Mouse (Mus musculus): ENCODE results near the gene Slc3a2. TPM values are rescaled to one million over a fixed set of nuclear protein-coding genes. Genes with fewer than 3 reads are reported as not detected.

The Slc3a2 gene
- total and polyA plus RNA-seq, 2 experiments from 2014 or later: 38.3 to 40.9 TPM

- 81% methylated on average over 3 of the region's 3 CpGs for WGBS
- no peak overlapping the region for H3K9ac ChIP-seq (replicated peaks; ENCODE audit: low read depth, low read length)
- H3K9me3 ChIP-seq (replicated peaks; ENCODE audit: control insufficient read depth, low read length): no peaks in the 10 kb centered on the region
- no peaks in the 10 kb centered on the region for H3K4me1 ChIP-seq (ENCODE audit: control insufficient read depth, insufficient read depth)
- H3K27ac ChIP-seq (ENCODE audit: low read depth): no peak overlapping the region
- peaks cover 12% of the 10 kb centered on the region; the same call in 1 of the 2 replicates for H3K27me3 ChIP-seq (ENCODE audit: control insufficient read depth, insufficient read depth, low read length)
- ATAC-seq (ENCODE audit: insufficient read depth, low read depth): no peak
- DNase-seq (ENCODE audit: low spot score): no peak
- TF ChIP-seq CTCF (IDR thresholded peaks at IDR 0.05; ENCODE audit: low read depth): no peak
- TF ChIP-seq EP300 (IDR thresholded peaks at IDR 0.05; ENCODE audit: low read depth): no peak
- H3K4me2 ChIP-seq (ENCODE audit: low read depth, low read length): no peak overlapping the region
- H3K36me3 ChIP-seq (replicated peaks; ENCODE audit: control insufficient read depth, insufficient read depth, low read length): no peaks in the 10 kb centered on the region
- H3K4me3 ChIP-seq (ENCODE audit: low read depth, low read length): no peak overlapping the region
Measured at GRCm38 (mm10) chr19:8664859-8665258, 58.3 kb downstream of the Slc3a2 start.

GRCm38 (mm10) chr19:8663911-8664421, 59.2 kb downstream of the Slc3a2 start:
- 38% methylated on average over 9 of the region's 10 CpGs for WGBS
- no peak overlapping the region for H3K27ac ChIP-seq (ENCODE audit: low read depth)
- peaks cover 12% of the 10 kb centered on the region; the same call in 1 of the 2 replicates for H3K27me3 ChIP-seq (ENCODE audit: control insufficient read depth, insufficient read depth, low read length)
- H3K9ac ChIP-seq (replicated peaks; ENCODE audit: low read depth, low read length): no peak overlapping the region
- DNase-seq (ENCODE audit: low spot score) (no peak), ATAC-seq (ENCODE audit: insufficient read depth, low read depth) (no peak)
- H3K9me3 ChIP-seq (replicated peaks; ENCODE audit: control insufficient read depth, low read length): no peaks in the 10 kb centered on the region
- H3K36me3 ChIP-seq (replicated peaks; ENCODE audit: control insufficient read depth, insufficient read depth, low read length): no peaks in the 10 kb centered on the region
- no peak overlapping the region for H3K4me3 ChIP-seq (ENCODE audit: low read depth, low read length)
- H3K4me2 ChIP-seq (ENCODE audit: low read depth, low read length): no peak overlapping the region
- TF ChIP-seq EP300 (IDR thresholded peaks at IDR 0.05; ENCODE audit: low read depth) (no peak), CTCF (IDR thresholded peaks at IDR 0.05; ENCODE audit: low read depth) (no peak)
- no peaks in the 10 kb centered on the region for H3K4me1 ChIP-seq (ENCODE audit: control insufficient read depth, insufficient read depth)

GRCm38 (mm10) chr19:8663360-8663839, 59.8 kb downstream of the Slc3a2 start, which contains the start of gene Chrm1:
TSS of gene Chrm1 (plus strand) at chr19:8663789.
- TF ChIP-seq CTCF (IDR thresholded peaks at IDR 0.05; ENCODE audit: low read depth) (no peak), EP300 (IDR thresholded peaks at IDR 0.05; ENCODE audit: low read depth) (no peak)
- Histone ChIP-seq H3K4me2 (ENCODE audit: low read depth, low read length) (peak within 1 kb of the TSS; percentile 85; the same call in 1 of the 2 replicates), H3K4me3 (ENCODE audit: low read depth, low read length) (no peak within 1 kb of the TSS), H3K4me1 (ENCODE audit: control insufficient read depth, insufficient read depth) (no peaks in the 10 kb centered on the region), H3K27ac (ENCODE audit: low read depth) (no peak within 1 kb of the TSS), H3K9me3 (replicated peaks; ENCODE audit: control insufficient read depth, low read length) (no peaks in the 10 kb centered on the region), H3K27me3 (ENCODE audit: control insufficient read depth, insufficient read depth, low read length) (peaks cover 12% of the 10 kb centered on the region; the same call in 1 of the 2 replicates), H3K9ac (replicated peaks; ENCODE audit: low read depth, low read length) (no peak within 1 kb of the TSS), H3K36me3 (replicated peaks; ENCODE audit: control insufficient read depth, insufficient read depth, low read length) (no peaks in the 10 kb centered on the region)
- WGBS: 61% methylated on average over 9 of the region's 9 CpGs
- ATAC-seq (ENCODE audit: insufficient read depth, low read depth) (no peak), DNase-seq (ENCODE audit: low spot score) (no peak)

- 4% methylated on average over 11 of the region's 11 CpGs for WGBS
- Histone ChIP-seq H3K36me3 (replicated peaks; ENCODE audit: control insufficient read depth, insufficient read depth, low read length) (no peaks in the 10 kb centered on the region), H3K27ac (ENCODE audit: low read depth) (no peak overlapping the region), H3K4me1 (ENCODE audit: control insufficient read depth, insufficient read depth) (no peaks in the 10 kb centered on the region), H3K27me3 (ENCODE audit: control insufficient read depth, insufficient read depth, low read length) (peaks cover 12% of the 10 kb centered on the region; the same call in 1 of the 2 replicates), H3K4me2 (ENCODE audit: low read depth, low read length) (peak overlapping the region; percentile 85), H3K9ac (replicated peaks; ENCODE audit: low read depth, low read length) (no peak overlapping the region), H3K9me3 (replicated peaks; ENCODE audit: control insufficient read depth, low read length) (no peaks in the 10 kb centered on the region), H3K4me3 (ENCODE audit: low read depth, low read length) (peak overlapping the region; percentile 47)
- peak; percentile 16 for DNase-seq (ENCODE audit: low spot score)
- ATAC-seq (ENCODE audit: insufficient read depth, low read depth): peak; percentile 59; the same call in 1 of the 2 replicates
- no peak for TF ChIP-seq EP300 (IDR thresholded peaks at IDR 0.05; ENCODE audit: low read depth)
- TF ChIP-seq CTCF (IDR thresholded peaks at IDR 0.05; ENCODE audit: low read depth): peak; percentile 58
Measured at GRCm38 (mm10) chr19:8662337-8662736, 60.8 kb downstream of the Slc3a2 start.

GRCm38 (mm10) chr19:8661821-8662307, 61.3 kb downstream of the Slc3a2 start:
- no peak overlapping the region for H3K27ac ChIP-seq (ENCODE audit: low read depth)
- H3K4me3 ChIP-seq (ENCODE audit: low read depth, low read length): peak overlapping the region; percentile 47
- H3K4me2 ChIP-seq (ENCODE audit: low read depth, low read length): peak overlapping the region; percentile 85
- peak; percentile 43; the same call in 1 of the 2 replicates for ATAC-seq (ENCODE audit: insufficient read depth, low read depth)
- under 1% methylated on average over 35 of the region's 35 CpGs for WGBS
- H3K36me3 ChIP-seq (replicated peaks; ENCODE audit: control insufficient read depth, insufficient read depth, low read length): no peaks in the 10 kb centered on the region
- H3K9ac ChIP-seq (replicated peaks; ENCODE audit: low read depth, low read length): no peak overlapping the region; the same call in 1 of the 2 replicates
- H3K9me3 ChIP-seq (replicated peaks; ENCODE audit: control insufficient read depth, low read length): no peaks in the 10 kb centered on the region
- peaks cover 12% of the 10 kb centered on the region; the same call in 1 of the 2 replicates for H3K27me3 ChIP-seq (ENCODE audit: control insufficient read depth, insufficient read depth, low read length)
- TF ChIP-seq EP300 (IDR thresholded peaks at IDR 0.05; ENCODE audit: low read depth) (no peak), CTCF (IDR thresholded peaks at IDR 0.05; ENCODE audit: low read depth) (no peak)
- no peaks in the 10 kb centered on the region for H3K4me1 ChIP-seq (ENCODE audit: control insufficient read depth, insufficient read depth)
- DNase-seq (ENCODE audit: low spot score): no peak

Small RNA genes within 50 kb of the gene (microRNA-seq; reads per million reads assigned to microRNA genes)
- not detected for gene Mir6992

Other genes starting within 250 kb of the Slc3a2 start
Only the 30 nearest of the 32 such genes appear.
- not detected in 2 replicates for gene Slc22a8, start 132.1 kb downstream of the Slc3a2 start, total RNA-seq (2014; rRNA removed; ENCODE audit: low replicate concordance)
- 0.05 and 0.18 TPM in 2 replicates for gene Slc22a8, start 132.1 kb downstream of the Slc3a2 start, polyA plus RNA-seq (2015; fragmentation: Nextera tagmentation; extraction: Ambion mirVana)
- 0.04 TPM in 1 of 2 replicates, not detected in the other for gene Slc22a6, start 105.3 kb downstream of the Slc3a2 start, total RNA-seq (2014; rRNA removed; ENCODE audit: low replicate concordance)
- not detected in 2 replicates for gene Slc22a6, start 105.3 kb downstream of the Slc3a2 start, polyA plus RNA-seq (2015; fragmentation: Nextera tagmentation; extraction: Ambion mirVana)
- gene Chrm1, start 59.6 kb downstream of the Slc3a2 start, total RNA-seq (2014; rRNA removed; ENCODE audit: low replicate concordance): not detected in 2 replicates
- 0.05 TPM in 1 of 2 replicates, not detected in the other for gene Chrm1, start 59.6 kb downstream of the Slc3a2 start, polyA plus RNA-seq (2015; fragmentation: Nextera tagmentation; extraction: Ambion mirVana)
- gene Wdr74, start 12.5 kb upstream of the Slc3a2 start, total RNA-seq (2014; rRNA removed; ENCODE audit: low replicate concordance): 40.8 and 45.8 TPM in 2 replicates
- gene Wdr74, start 12.5 kb upstream of the Slc3a2 start, polyA plus RNA-seq (2015; fragmentation: Nextera tagmentation; extraction: Ambion mirVana): 35.4 and 36.6 TPM in 2 replicates
- gene 1700092M07Rik, start 17.3 kb upstream of the Slc3a2 start, total RNA-seq (2014; rRNA removed; ENCODE audit: low replicate concordance): not detected in 2 replicates
- 0.38 TPM in 1 of 2 replicates, not detected in the other for gene 1700092M07Rik, start 17.3 kb upstream of the Slc3a2 start, polyA plus RNA-seq (2015; fragmentation: Nextera tagmentation; extraction: Ambion mirVana)
- gene Stx5a, start 18.0 kb upstream of the Slc3a2 start, total RNA-seq (2014; rRNA removed; ENCODE audit: low replicate concordance): 104 and 105 TPM in 2 replicates
- 57.0 and 63.6 TPM in 2 replicates for gene Stx5a, start 18.0 kb upstream of the Slc3a2 start, polyA plus RNA-seq (2015; fragmentation: Nextera tagmentation; extraction: Ambion mirVana)
- 42.3 and 46.8 TPM in 2 replicates for gene Nxf1, start 33.7 kb upstream of the Slc3a2 start, total RNA-seq (2014; rRNA removed; ENCODE audit: low replicate concordance)
- gene Nxf1, start 33.7 kb upstream of the Slc3a2 start, polyA plus RNA-seq (2015; fragmentation: Nextera tagmentation; extraction: Ambion mirVana): 54.8 and 59.2 TPM in 2 replicates
- gene Tmem223, start 47.6 kb upstream of the Slc3a2 start, total RNA-seq (2014; rRNA removed; ENCODE audit: low replicate concordance): 283 and 306 TPM in 2 replicates
- 214 and 228 TPM in 2 replicates for gene Tmem223, start 47.6 kb upstream of the Slc3a2 start, polyA plus RNA-seq (2015; fragmentation: Nextera tagmentation; extraction: Ambion mirVana)
- gene Tmem179b, start 51.1 kb upstream of the Slc3a2 start, total RNA-seq (2014; rRNA removed; ENCODE audit: low replicate concordance): 38.6 and 83.7 TPM in 2 replicates
- gene Tmem179b, start 51.1 kb upstream of the Slc3a2 start, polyA plus RNA-seq (2015; fragmentation: Nextera tagmentation; extraction: Ambion mirVana): 46.7 and 49.1 TPM in 2 replicates
- 11.7 and 14.9 TPM in 2 replicates for gene Taf6l, start 63.0 kb upstream of the Slc3a2 start, total RNA-seq (2014; rRNA removed; ENCODE audit: low replicate concordance)
- 12.8 and 14.5 TPM in 2 replicates for gene Taf6l, start 63.0 kb upstream of the Slc3a2 start, polyA plus RNA-seq (2015; fragmentation: Nextera tagmentation; extraction: Ambion mirVana)
- 47.7 and 59.8 TPM in 2 replicates for gene Polr2g, start 75.2 kb upstream of the Slc3a2 start, total RNA-seq (2014; rRNA removed; ENCODE audit: low replicate concordance)
- 143 and 144 TPM in 2 replicates for gene Polr2g, start 75.2 kb upstream of the Slc3a2 start, polyA plus RNA-seq (2015; fragmentation: Nextera tagmentation; extraction: Ambion mirVana)
- 1.5 and 1.6 TPM in 2 replicates for gene Zbtb3, start 79.2 kb upstream of the Slc3a2 start, total RNA-seq (2014; rRNA removed; ENCODE audit: low replicate concordance)
- 2.7 and 3.1 TPM in 2 replicates for gene Zbtb3, start 79.2 kb upstream of the Slc3a2 start, polyA plus RNA-seq (2015; fragmentation: Nextera tagmentation; extraction: Ambion mirVana)
- 20.0 and 27.2 TPM in 2 replicates for gene Ttc9c, start 96.0 kb upstream of the Slc3a2 start, total RNA-seq (2014; rRNA removed; ENCODE audit: low replicate concordance)
- 21.1 and 21.4 TPM in 2 replicates for gene Ttc9c, start 96.0 kb upstream of the Slc3a2 start, polyA plus RNA-seq (2015; fragmentation: Nextera tagmentation; extraction: Ambion mirVana)
- 7.1 and 12.6 TPM in 2 replicates for gene Hnrnpul2, start 96.6 kb upstream of the Slc3a2 start, total RNA-seq (2014; rRNA removed; ENCODE audit: low replicate concordance)
- 2.5 and 2.6 TPM in 2 replicates for gene Hnrnpul2, start 96.6 kb upstream of the Slc3a2 start, polyA plus RNA-seq (2015; fragmentation: Nextera tagmentation; extraction: Ambion mirVana)
- 7.0 TPM in 1 of 2 replicates, not detected in the other for gene AC129217.1, start 106.4 kb upstream of the Slc3a2 start, total RNA-seq (2014; rRNA removed; ENCODE audit: low replicate concordance)
- not detected in 2 replicates for gene AC129217.1, start 106.4 kb upstream of the Slc3a2 start, polyA plus RNA-seq (2015; fragmentation: Nextera tagmentation; extraction: Ambion mirVana)
- 34.7 and 54.2 TPM in 2 replicates for gene Bscl2, start 114.1 kb upstream of the Slc3a2 start, total RNA-seq (2014; rRNA removed; ENCODE audit: low replicate concordance)
- 32.1 and 33.3 TPM in 2 replicates for gene Bscl2, start 114.1 kb upstream of the Slc3a2 start, polyA plus RNA-seq (2015; fragmentation: Nextera tagmentation; extraction: Ambion mirVana)
- not detected in 2 replicates for gene Gng3, start 115.8 kb upstream of the Slc3a2 start, total RNA-seq (2014; rRNA removed; ENCODE audit: low replicate concordance)
- gene Gng3, start 115.8 kb upstream of the Slc3a2 start, polyA plus RNA-seq (2015; fragmentation: Nextera tagmentation; extraction: Ambion mirVana): 0.29 and 0.48 TPM in 2 replicates
- gene Lrrn4cl, start 127.4 kb upstream of the Slc3a2 start, total RNA-seq (2014; rRNA removed; ENCODE audit: low replicate concordance): 5.8 and 8.4 TPM in 2 replicates
- 1.5 and 1.8 TPM in 2 replicates for gene Lrrn4cl, start 127.4 kb upstream of the Slc3a2 start, polyA plus RNA-seq (2015; fragmentation: Nextera tagmentation; extraction: Ambion mirVana)
- 58.1 and 100.0 TPM in 2 replicates for gene Ubxn1, start 148.1 kb upstream of the Slc3a2 start, total RNA-seq (2014; rRNA removed; ENCODE audit: low replicate concordance)
- gene Ubxn1, start 148.1 kb upstream of the Slc3a2 start, polyA plus RNA-seq (2015; fragmentation: Nextera tagmentation; extraction: Ambion mirVana): 138 and 141 TPM in 2 replicates
- gene Uqcc3, start 157.6 kb upstream of the Slc3a2 start, total RNA-seq (2014; rRNA removed; ENCODE audit: low replicate concordance): 12.6 and 38.2 TPM in 2 replicates
- gene Uqcc3, start 157.6 kb upstream of the Slc3a2 start, polyA plus RNA-seq (2015; fragmentation: Nextera tagmentation; extraction: Ambion mirVana): 91.9 and 102 TPM in 2 replicates
- gene Lbhd1, start 160.4 kb upstream of the Slc3a2 start, total RNA-seq (2014; rRNA removed; ENCODE audit: low replicate concordance): 0.65 and 1.3 TPM in 2 replicates
- 30.3 and 31.2 TPM in 2 replicates for gene Lbhd1, start 160.4 kb upstream of the Slc3a2 start, polyA plus RNA-seq (2015; fragmentation: Nextera tagmentation; extraction: Ambion mirVana)
- not detected in 2 replicates for gene Gm49403, start 160.6 kb upstream of the Slc3a2 start, total RNA-seq (2014; rRNA removed; ENCODE audit: low replicate concordance)
- not detected in 2 replicates for gene Gm49403, start 160.6 kb upstream of the Slc3a2 start, polyA plus RNA-seq (2015; fragmentation: Nextera tagmentation; extraction: Ambion mirVana)
- gene 1810009A15Rik, start 165.5 kb upstream of the Slc3a2 start, total RNA-seq (2014; rRNA removed; ENCODE audit: low replicate concordance): 28.4 and 31.4 TPM in 2 replicates
- 37.3 and 40.5 TPM in 2 replicates for gene 1810009A15Rik, start 165.5 kb upstream of the Slc3a2 start, polyA plus RNA-seq (2015; fragmentation: Nextera tagmentation; extraction: Ambion mirVana)
- not detected in 2 replicates for gene Gm49416, start 165.6 kb upstream of the Slc3a2 start, total RNA-seq (2014; rRNA removed; ENCODE audit: low replicate concordance)
- not detected in 2 replicates for gene Gm49416, start 165.6 kb upstream of the Slc3a2 start, polyA plus RNA-seq (2015; fragmentation: Nextera tagmentation; extraction: Ambion mirVana)
- 25.6 and 32.0 TPM in 2 replicates for gene Ints5, start 169.6 kb upstream of the Slc3a2 start, total RNA-seq (2014; rRNA removed; ENCODE audit: low replicate concordance)
- 12.8 and 14.2 TPM in 2 replicates for gene Ints5, start 169.6 kb upstream of the Slc3a2 start, polyA plus RNA-seq (2015; fragmentation: Nextera tagmentation; extraction: Ambion mirVana)
- 56.3 and 65.5 TPM in 2 replicates for gene Ganab, start 174.7 kb upstream of the Slc3a2 start, total RNA-seq (2014; rRNA removed; ENCODE audit: low replicate concordance)
- 25.6 and 26.4 TPM in 2 replicates for gene Ganab, start 174.7 kb upstream of the Slc3a2 start, polyA plus RNA-seq (2015; fragmentation: Nextera tagmentation; extraction: Ambion mirVana)
- 41.5 and 54.2 TPM in 2 replicates for gene B3gat3, start 197.0 kb upstream of the Slc3a2 start, total RNA-seq (2014; rRNA removed; ENCODE audit: low replicate concordance)
- gene B3gat3, start 197.0 kb upstream of the Slc3a2 start, polyA plus RNA-seq (2015; fragmentation: Nextera tagmentation; extraction: Ambion mirVana): 26.8 and 29.1 TPM in 2 replicates
- gene Rom1, start 206.0 kb upstream of the Slc3a2 start, total RNA-seq (2014; rRNA removed; ENCODE audit: low replicate concordance): 1.5 and 10.2 TPM in 2 replicates
- gene Rom1, start 206.0 kb upstream of the Slc3a2 start, polyA plus RNA-seq (2015; fragmentation: Nextera tagmentation; extraction: Ambion mirVana): 3.2 TPM in 2 replicates
- gene Eml3, start 206.2 kb upstream of the Slc3a2 start, total RNA-seq (2014; rRNA removed; ENCODE audit: low replicate concordance): 6.7 and 21.0 TPM in 2 replicates
- gene Eml3, start 206.2 kb upstream of the Slc3a2 start, polyA plus RNA-seq (2015; fragmentation: Nextera tagmentation; extraction: Ambion mirVana): 9.6 and 10.1 TPM in 2 replicates
- gene Mta2, start 218.5 kb upstream of the Slc3a2 start, total RNA-seq (2014; rRNA removed; ENCODE audit: low replicate concordance): 55.1 and 57.9 TPM in 2 replicates
- 47.6 and 51.5 TPM in 2 replicates for gene Mta2, start 218.5 kb upstream of the Slc3a2 start, polyA plus RNA-seq (2015; fragmentation: Nextera tagmentation; extraction: Ambion mirVana)